10 mouse cellular contexts compared by ENCODE assay signal in genomic region chr9:123385352-123386198, GRCm38 (mm10). TPM values are rescaled to one million over a fixed set of nuclear protein-coding genes. Genes with fewer than 3 reads are reported as not detected.
DNase-seq lines count a peak whose midpoint lies in the region; ATAC-seq and TF ChIP-seq lines count a peak whose summit lies in the region.
"Had no signal": no experiment of that assay in that cellular context is flagged by ENCODE, and none has a peak within 500 bp of the region (broad histone marks: within the 10 kb centered on the region; RNA-seq: fewer than 3 reads in every experiment).

No protein-coding gene starts in this region.

- peak overlapping the region; percentile 50; the same call in 1 of the 2 replicates for H3K27ac ChIP-seq in limb, embryonic 12.5 days
- H3K27ac ChIP-seq in limb, embryonic 10.5 days = no peak overlapping the region
- H3K27ac ChIP-seq in forebrain, embryonic 13.5 days = peak overlapping the region; percentile 76
- H3K27ac ChIP-seq in limb, embryonic 14.5 days (replicated peaks; ENCODE audit: low read depth, low read length) = peak overlapping the region; percentile 68
- H3K27ac ChIP-seq in olfactory bulb, adult 2 months (ENCODE audit: insufficient read depth, low read depth, low read length) = peak overlapping the region; percentile 17; the same call in 1 of the 2 replicates
- H3K27ac ChIP-seq: liver, embryonic 15.5 days had no signal

- no peak overlapping the region for H3K4me3 ChIP-seq in limb, embryonic 12.5 days (replicated peaks)
- H3K4me3 ChIP-seq in limb, embryonic 10.5 days = no peak overlapping the region
- H3K4me3 ChIP-seq in forebrain, embryonic 13.5 days = no peak overlapping the region
- H3K4me3 ChIP-seq in limb, embryonic 14.5 days (replicated peaks; ENCODE audit: low read length) = no peak overlapping the region
- no peak overlapping the region for H3K4me3 ChIP-seq in olfactory bulb, adult 2 months (ENCODE audit: insufficient read depth, low read depth, low read length)
- H3K4me3 ChIP-seq: liver, embryonic 15.5 days had no signal

- no peaks in the 10 kb centered on the region for H3K27me3 ChIP-seq in limb, embryonic 12.5 days
- H3K27me3 ChIP-seq in limb, embryonic 10.5 days (ENCODE audit: low read depth, poor library complexity, severe bottlenecking) = no peaks in the 10 kb centered on the region
- no peaks in the 10 kb centered on the region for H3K27me3 ChIP-seq in forebrain, embryonic 13.5 days
- no peaks in the 10 kb centered on the region for H3K27me3 ChIP-seq in limb, embryonic 14.5 days (ENCODE audit: control insufficient read depth, insufficient read depth, low read length)
- H3K27me3 ChIP-seq: liver, embryonic 15.5 days had no signal

- peaks cover 35% of the 10 kb centered on the region for H3K4me1 ChIP-seq in limb, embryonic 12.5 days (replicated peaks)
- peaks cover 23% of the 10 kb centered on the region for H3K4me1 ChIP-seq in limb, embryonic 10.5 days
- peaks cover 29% of the 10 kb centered on the region for H3K4me1 ChIP-seq in forebrain, embryonic 13.5 days
- H3K4me1 ChIP-seq in limb, embryonic 14.5 days (ENCODE audit: control insufficient read depth, insufficient read depth, low read length) = peaks cover 20% of the 10 kb centered on the region; the same call in 1 of the 2 replicates
- H3K4me1 ChIP-seq in olfactory bulb, adult 2 months (ENCODE audit: control insufficient read depth, insufficient read depth, low read length) = peaks cover 15% of the 10 kb centered on the region

- no peak for TF ChIP-seq CTCF in olfactory bulb, adult 2 months (IDR thresholded peaks at IDR 0.05; ENCODE audit: insufficient read depth, low read depth, low read length)

- WGBS in limb, embryonic 12.5 days = 88% methylated on average over 5 of the region's 5 CpGs
- 93% methylated on average over 5 of the region's 5 CpGs for WGBS in limb, embryonic 10.5 days
- 64% methylated on average over 5 of the region's 5 CpGs for WGBS in forebrain, embryonic 13.5 days
- 84% methylated on average over 5 of the region's 5 CpGs for WGBS in limb, embryonic 14.5 days
- 47% methylated on average over 5 of the region's 5 CpGs for WGBS in olfactory bulb, adult 2 months

- DNase-seq in limb, embryonic 10.5 days (ENCODE audit: low spot score) = no peak
- DNase-seq in limb, embryonic 14.5 days (ENCODE audit: low spot score) = no peak
- no peak for DNase-seq in kidney, postnatal 14 days
- no peak for DNase-seq in urinary bladder, postnatal 10 days (ENCODE audit: low spot score)
- DNase-seq: adrenal gland, postnatal 10 days; thymus, adult 18-20 months had no signal

- TF ChIP-seq POLR2A in limb, embryonic 14.5 days (IDR thresholded peaks at IDR 0.05; ENCODE audit: borderline replicate concordance, extremely low read depth, insufficient read depth, insufficient read length) = no peak
- no peak for TF ChIP-seq POLR2A in olfactory bulb, adult 2 months (IDR thresholded peaks at IDR 0.05; ENCODE audit: insufficient read depth, low read depth, low read length)

- no peak overlapping the region for H3K9ac ChIP-seq in limb, embryonic 12.5 days (replicated peaks)
- H3K9ac ChIP-seq in forebrain, embryonic 13.5 days = no peak overlapping the region
- no peak overlapping the region for H3K9ac ChIP-seq in limb, embryonic 14.5 days (ENCODE audit: low read depth, low read length, severe bottlenecking)
- H3K9ac ChIP-seq: liver, embryonic 15.5 days had no signal

- no peak overlapping the region for H3K4me2 ChIP-seq in limb, embryonic 12.5 days
- H3K4me2 ChIP-seq in forebrain, embryonic 13.5 days = no peak overlapping the region; the same call in 1 of the 2 replicates
- H3K4me2 ChIP-seq in limb, embryonic 14.5 days (replicated peaks; ENCODE audit: low read depth, low read length, severe bottlenecking) = no peak overlapping the region

- ATAC-seq in limb, embryonic 12.5 days (ENCODE audit: insufficient number of reproducible peaks, insufficient read depth, low FRiP score, low TSS enrichment, low read depth) = no peak
- peak; percentile 53 for ATAC-seq in forebrain, embryonic 13.5 days
- no peak for ATAC-seq in limb, embryonic 14.5 days (ENCODE audit: low FRiP score, low read depth)

- no peaks in the 10 kb centered on the region for H3K9me3 ChIP-seq in limb, embryonic 12.5 days
- H3K9me3 ChIP-seq in limb, embryonic 10.5 days (replicated peaks) = no peaks in the 10 kb centered on the region
- no peaks in the 10 kb centered on the region for H3K9me3 ChIP-seq in forebrain, embryonic 13.5 days (replicated peaks)
- no peaks in the 10 kb centered on the region for H3K9me3 ChIP-seq in limb, embryonic 14.5 days (ENCODE audit: control insufficient read depth, low read length)
- H3K9me3 ChIP-seq: liver, embryonic 15.5 days had no signal

- peaks cover 11% of the 10 kb centered on the region for H3K36me3 ChIP-seq in limb, embryonic 12.5 days
- peaks cover 21% of the 10 kb centered on the region for H3K36me3 ChIP-seq in limb, embryonic 10.5 days
- peaks cover 14% of the 10 kb centered on the region; the same call in 1 of the 2 replicates for H3K36me3 ChIP-seq in forebrain, embryonic 13.5 days (ENCODE audit: poor library complexity, severe bottlenecking)
- H3K36me3 ChIP-seq in limb, embryonic 14.5 days (ENCODE audit: control insufficient read depth, insufficient read depth, low read length) = peaks cover 5% of the 10 kb centered on the region; the same call in 1 of the 2 replicates

RNA-seq across cellular contexts. Expression of gene Lars2, which starts 18.8 kb away (rescaled TPM):
- 1,119 and 1,204 TPM in 2 replicates for polyA plus RNA-seq in limb, embryonic 12.5 days (2016; fragmentation: Nextera tagmentation; extraction: Ambion mirVana)
- 750 and 785 TPM in 2 replicates for polyA plus RNA-seq in limb, embryonic 10.5 days (2016; fragmentation: Nextera tagmentation; extraction: Ambion mirVana)
- polyA plus RNA-seq in forebrain, embryonic 13.5 days (2015; fragmentation: Nextera tagmentation; extraction: Ambion mirVana) = 933 and 1,028 TPM in 2 replicates
- 561 and 678 TPM in 2 replicates for polyA plus RNA-seq in limb, embryonic 14.5 days (2012; rRNA removed)
- 1,575 and 1,593 TPM in 2 replicates for polyA plus RNA-seq in limb, embryonic 14.5 days (2014; fragmentation: Nextera tagmentation; extraction: Ambion mirVana)
- 7,402 and 9,263 TPM in 2 replicates for polyA plus RNA-seq in olfactory bulb, adult 2 months (2012; ENCODE audit: insufficient read depth, insufficient read length, low replicate concordance, missing spikeins)
